Mouse (Mus musculus) kidney, adult 9 months (tissue): ENCODE measurements around the gene Ephb4.
A peak's percentile ranks its signal among the peaks of the same experiment; 100 is the strongest.

Experiments used
- DNase-seq: peaks from one replicate; pipeline ENCODE4 v3.0.0; 2022

Gene Ephb4

GRCm38 (mm10) chr5:137374521-137375080 lies 24.7 kb downstream of the Ephb4 start:
- no peak for DNase-seq

DNA sequence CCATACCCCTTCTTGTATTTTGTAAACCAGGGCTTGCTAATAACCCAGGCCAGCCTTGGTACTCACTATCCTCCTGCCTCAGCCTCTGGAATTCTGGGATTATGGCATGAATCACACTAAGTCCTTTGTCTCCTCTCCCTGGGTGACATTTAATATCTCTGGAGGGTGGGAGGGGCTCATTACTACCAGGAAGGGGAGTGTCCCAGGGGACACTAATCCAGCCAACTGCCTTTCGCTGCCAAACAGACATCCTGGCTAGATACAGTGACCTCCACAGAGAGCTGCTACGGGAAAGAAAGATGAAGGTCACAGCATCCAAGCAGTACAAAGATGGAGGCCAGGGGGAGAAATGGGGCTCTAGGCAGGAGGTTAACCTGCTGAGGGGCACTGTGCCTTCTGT lies 25.7 kb downstream of the Ephb4 start:
- peak; percentile 78 for DNase-seq

DNA sequence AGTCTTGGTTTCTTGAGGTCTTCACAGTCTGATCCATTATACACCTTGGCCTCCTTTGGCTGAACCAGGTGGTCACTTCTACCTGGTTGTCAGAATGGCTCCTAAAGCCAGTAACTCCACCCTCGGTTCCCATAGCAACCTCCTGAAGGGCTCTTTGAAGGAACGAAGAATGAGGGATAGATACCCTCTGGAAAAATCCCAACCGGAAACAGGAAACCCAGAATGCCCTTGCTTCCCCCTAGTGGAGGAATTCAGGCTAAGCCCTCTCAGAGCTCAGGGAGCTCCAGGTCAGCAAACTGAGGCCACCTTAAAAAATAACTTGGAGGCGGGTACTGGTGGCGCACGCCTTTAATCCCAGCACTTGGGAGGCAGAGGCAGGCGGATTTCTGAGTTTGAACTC lies 26.3 kb downstream of the Ephb4 start:
- DNase-seq: peak; percentile 76

- no peak for DNase-seq
Observed at GRCm38 (mm10) chr5:137376722-137377121, 26.8 kb downstream of the Ephb4 start.

GRCm38 (mm10) chr5:137377176-137377575 lies 27.3 kb downstream of the Ephb4 start:
- peak; percentile 35 for DNase-seq

GRCm38 (mm10) chr5:137377603-137378002 lies 27.7 kb downstream of the Ephb4 start:
- no peak for DNase-seq

DNA sequence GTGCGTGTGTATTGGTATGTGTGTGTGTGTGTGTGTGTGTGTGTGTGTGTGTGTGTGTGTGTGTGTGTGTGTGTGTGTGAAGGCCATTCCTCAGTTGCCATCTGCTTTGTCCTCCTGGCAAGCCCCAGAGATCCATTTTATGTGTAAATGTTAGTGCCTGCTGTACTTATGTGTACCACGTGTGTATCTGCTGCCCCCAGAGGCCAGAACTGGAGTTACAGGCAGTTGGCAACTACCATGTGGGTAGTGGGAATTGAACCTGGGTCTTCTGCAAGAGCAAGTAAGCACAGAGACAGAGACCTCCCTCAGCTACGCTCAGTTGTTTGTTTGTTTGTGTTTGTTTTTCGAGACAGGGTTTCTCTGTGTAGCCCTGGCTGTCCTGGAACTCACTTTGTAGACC lies 31.2 kb downstream of the Ephb4 start:
- peak; percentile 81 for DNase-seq

DNA sequence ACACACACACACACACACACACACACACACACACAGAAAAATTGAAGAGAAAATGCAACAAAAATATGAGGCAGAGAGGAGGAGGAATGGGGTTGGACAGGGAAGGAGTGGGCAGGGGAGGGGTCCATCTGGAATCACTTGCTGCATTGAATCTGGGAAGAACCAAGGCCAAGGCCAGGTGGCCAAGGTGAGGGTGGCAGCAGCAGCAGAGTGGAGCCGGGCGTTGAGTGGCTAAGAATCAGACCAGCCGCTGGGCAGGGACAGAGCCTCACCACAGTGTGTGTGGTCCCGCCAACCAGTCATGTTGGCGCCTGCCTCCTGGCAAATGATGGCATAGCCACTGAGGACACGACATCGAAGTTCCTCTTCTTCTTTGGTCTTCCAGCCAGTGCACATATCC lies 33.5 kb downstream of the Ephb4 start:
- no peak for DNase-seq

- no peak for DNase-seq
Observed at GRCm38 (mm10) chr5:137386712-137387111, 36.8 kb downstream of the Ephb4 start.

GRCm38 (mm10) chr5:137391641-137392040 lies 41.7 kb downstream of the Ephb4 start:
- DNase-seq: no peak

DNA sequence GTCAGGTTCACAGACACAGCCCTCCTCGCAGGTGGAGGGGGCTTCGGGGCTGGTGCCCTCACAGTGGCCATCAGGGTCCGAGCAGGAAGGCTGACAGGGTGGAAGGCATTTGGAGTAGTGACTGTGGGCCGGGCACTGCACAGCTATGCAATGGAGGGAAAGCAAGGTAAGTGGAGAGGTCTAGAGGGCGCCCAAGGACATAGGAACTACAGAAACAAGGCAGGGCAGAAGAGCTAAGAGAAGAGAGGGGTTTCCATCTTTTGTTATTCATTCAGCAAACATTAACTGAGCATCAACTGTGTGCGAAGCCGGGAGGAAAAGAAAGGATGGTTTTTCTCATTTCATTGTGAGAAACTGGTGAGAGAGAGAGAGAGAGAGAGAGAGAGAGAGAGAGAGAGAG lies 44.5 kb downstream of the Ephb4 start:
- no peak for DNase-seq

GRCm38 (mm10) chr5:137404081-137404480 lies 54.2 kb downstream of the Ephb4 start:
- DNase-seq: no peak

- DNase-seq: no peak
Observed at GRCm38 (mm10) chr5:137409451-137409850, 59.5 kb downstream of the Ephb4 start.

DNA sequence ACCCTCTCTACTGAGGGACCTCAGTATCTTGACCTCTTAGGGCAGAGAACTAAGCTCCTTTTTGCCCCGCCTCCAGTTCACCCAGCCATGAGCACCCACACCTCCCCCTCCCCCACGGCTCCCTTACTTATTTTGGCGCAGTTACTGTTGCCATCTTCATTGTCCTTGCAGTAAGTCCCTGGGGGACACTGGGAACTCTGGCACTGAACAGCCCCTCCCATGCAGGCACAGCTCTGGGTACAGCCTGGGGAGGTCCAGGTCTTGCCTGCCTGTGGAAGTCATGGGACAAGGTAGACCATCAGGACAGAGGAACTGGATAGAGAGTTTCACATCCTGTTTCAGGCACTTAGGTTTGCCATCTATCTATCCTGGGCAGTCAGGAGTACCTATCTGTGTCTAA lies 60.2 kb downstream of the Ephb4 start:
- DNase-seq: no peak

- no peak for DNase-seq
Observed at GRCm38 (mm10) chr5:137410549-137410948, 60.6 kb downstream of the Ephb4 start.

- no peak for DNase-seq
Observed at GRCm38 (mm10) chr5:137411235-137411634, 61.3 kb downstream of the Ephb4 start.

GRCm38 (mm10) chr5:137414253-137414652 lies 64.3 kb downstream of the Ephb4 start:
- no peak for DNase-seq

GRCm38 (mm10) chr5:137419105-137419504 lies 69.2 kb downstream of the Ephb4 start:
- DNase-seq: peak; percentile 21

GRCm38 (mm10) chr5:137419841-137420240 lies 69.9 kb downstream of the Ephb4 start:
- no peak for DNase-seq

- DNase-seq: no peak
Observed at GRCm38 (mm10) chr5:137425648-137426047, 75.7 kb downstream of the Ephb4 start.
